Mouse (Mus musculus) liver, postnatal 0 days (tissue): ENCODE results near the gene Arl8a.

ENCODE experiments used
- CTCF ChIP-seq: sonication (generic); IDR thresholded peaks from 2 replicates; pipeline ENCODE4 v1.5.1; 2016; ENCODE audit warnings: antibody characterized with exemption, low read depth
- EP300 ChIP-seq: IDR thresholded peaks from 2 replicates; pipeline ENCODE4 v1.6.1; 2016; ENCODE audit warnings: antibody characterized with exemption, low read depth, mild to moderate bottlenecking

- TF ChIP-seq CTCF (no peak), EP300 (no peak)
These were observed 48.2 kb upstream of the Arl8a start for GRCm38 (mm10) chr1:135098441-135098840.
